Mouse (Mus musculus): ENCODE results near the gene Gm11060.

Gene Gm11060

GRCm38 (mm10) chr2:105117669-105118068, 25.9 kb downstream of the Gm11060 start:
- CTCF ChIA-PET = no interaction called here

- CTCF ChIA-PET = no interaction called here
Measured at GRCm38 (mm10) chr2:105122216-105122615, 30.4 kb downstream of the Gm11060 start.

GRCm38 (mm10) chr2:105122886-105123285, 31.1 kb downstream of the Gm11060 start:
- CTCF ChIA-PET = no interaction called here

- CTCF ChIA-PET = no interaction called here
Measured at GRCm38 (mm10) chr2:105123431-105123830, 31.6 kb downstream of the Gm11060 start.

DNA sequence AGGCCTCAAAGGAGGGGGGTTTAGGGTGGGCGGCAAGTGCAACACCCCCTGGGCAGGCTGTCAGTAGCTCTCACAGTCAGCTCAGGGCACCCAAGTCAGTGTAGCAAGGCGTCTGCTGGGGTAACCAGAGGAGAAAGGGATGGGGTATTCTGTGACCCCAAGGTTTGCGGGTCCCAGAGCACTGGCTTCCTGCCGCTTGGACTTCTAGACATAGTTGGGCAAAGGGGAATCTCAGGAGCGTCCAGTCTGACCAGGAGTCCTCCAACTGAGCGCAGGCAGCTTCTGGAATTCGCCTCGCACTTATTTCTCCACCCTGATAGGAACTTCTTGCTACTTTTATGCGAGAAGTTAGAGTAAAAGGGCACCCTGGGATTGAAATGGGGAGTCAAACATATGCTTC, 32.1 kb downstream of the Gm11060 start:
- CTCF ChIA-PET = no interaction called here

- CTCF ChIA-PET = no interaction called here
Measured at GRCm38 (mm10) chr2:105124391-105124790, 32.6 kb downstream of the Gm11060 start.

- CTCF ChIA-PET = no interaction called here
Measured at GRCm38 (mm10) chr2:105125205-105125604, 33.4 kb downstream of the Gm11060 start.

DNA sequence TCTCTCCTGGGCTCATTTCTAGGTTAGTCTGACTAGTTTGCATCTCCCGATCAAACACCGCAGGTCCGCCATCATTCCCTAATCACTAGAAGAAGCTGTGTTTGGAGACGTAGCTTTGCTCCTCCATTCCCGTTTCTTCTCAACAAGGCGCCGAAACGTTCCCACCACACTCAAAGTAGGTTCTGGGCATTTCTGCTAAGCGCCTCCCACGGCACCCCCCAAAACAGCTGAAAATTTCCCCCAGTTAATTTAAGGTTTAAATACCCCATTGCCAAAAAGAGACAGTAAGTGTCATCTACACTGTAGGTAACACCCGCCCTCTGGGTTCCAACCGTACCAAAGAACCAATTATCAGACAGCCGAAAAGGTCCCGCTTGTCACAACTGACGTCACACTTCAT, 33.8 kb downstream of the Gm11060 start:
- CTCF ChIA-PET = no interaction called here

DNA sequence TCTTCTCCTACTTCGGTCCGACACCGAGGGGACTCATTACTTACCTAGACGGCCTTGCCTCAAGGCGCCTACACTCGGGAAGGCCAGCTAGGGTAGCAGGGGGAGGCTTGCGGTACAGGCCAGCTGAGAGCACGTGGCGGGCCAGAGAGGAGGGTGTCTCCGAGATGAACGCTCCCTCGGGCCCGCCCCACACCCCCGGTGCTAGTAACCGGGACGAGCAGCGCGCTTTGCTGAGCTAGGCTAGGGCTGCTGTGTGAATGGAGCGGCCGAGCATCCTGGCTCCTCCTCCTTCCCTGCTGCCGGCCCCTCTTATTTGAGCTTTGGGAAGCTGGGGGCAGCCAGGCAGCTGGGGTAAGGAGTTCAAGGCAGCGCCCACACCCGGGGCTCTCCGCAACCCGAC, 34.5 kb downstream of the Gm11060 start, which contains the start of gene Wt1:
Wt1 (plus strand) TSS at position 251 of the 400 bp plus-strand sequence.
- CTCF ChIA-PET = no interaction called here

GRCm38 (mm10) chr2:105126691-105127530, 35.1 kb downstream of the Gm11060 start:
- CTCF ChIA-PET = no interaction called here

- CTCF ChIA-PET = no interaction called here
Measured at GRCm38 (mm10) chr2:105127531-105128480, 36.0 kb downstream of the Gm11060 start.

GRCm38 (mm10) chr2:105128564-105128963, 36.7 kb downstream of the Gm11060 start:
- CTCF ChIA-PET = no interaction called here

DNA sequence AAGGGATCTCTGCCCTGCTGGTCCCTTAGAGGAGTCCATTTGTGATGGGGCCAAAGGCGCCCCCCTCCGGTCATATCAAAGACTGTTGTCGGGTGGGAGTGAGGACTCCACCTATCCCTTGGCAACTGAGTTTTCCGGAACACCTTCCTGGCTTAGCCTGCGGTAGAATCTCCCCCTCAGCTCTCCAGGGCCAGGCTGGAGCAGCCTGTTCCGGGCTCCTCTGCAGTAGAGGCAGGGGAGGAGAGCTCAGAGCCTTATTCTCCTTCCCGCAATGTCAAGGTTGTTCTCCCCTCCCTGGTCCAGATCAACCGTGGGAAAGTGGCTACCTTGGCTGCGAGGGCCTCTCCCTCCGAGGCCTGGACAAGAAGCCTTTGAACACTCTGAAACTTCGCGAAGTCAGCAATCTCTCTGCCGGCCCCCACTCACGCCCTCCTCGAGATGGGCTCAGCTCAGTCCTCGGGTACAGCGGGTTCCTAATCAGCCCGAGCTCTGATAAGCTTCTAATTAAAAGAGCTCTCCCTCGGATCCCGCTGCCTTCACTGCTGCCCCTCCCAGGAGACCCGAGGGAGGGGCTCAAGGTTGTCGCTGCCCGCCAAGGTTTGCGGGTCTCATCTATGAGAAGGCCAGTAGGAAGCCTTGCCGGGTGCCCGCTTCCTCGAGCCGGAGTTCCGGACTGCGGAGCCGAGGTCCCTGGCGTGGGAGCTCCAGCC, 38.7 kb downstream of the Gm11060 start:
- CTCF ChIA-PET = no interaction called here

- CTCF ChIA-PET = no interaction called here
Measured at GRCm38 (mm10) chr2:105131061-105131810, 39.4 kb downstream of the Gm11060 start.

DNA sequence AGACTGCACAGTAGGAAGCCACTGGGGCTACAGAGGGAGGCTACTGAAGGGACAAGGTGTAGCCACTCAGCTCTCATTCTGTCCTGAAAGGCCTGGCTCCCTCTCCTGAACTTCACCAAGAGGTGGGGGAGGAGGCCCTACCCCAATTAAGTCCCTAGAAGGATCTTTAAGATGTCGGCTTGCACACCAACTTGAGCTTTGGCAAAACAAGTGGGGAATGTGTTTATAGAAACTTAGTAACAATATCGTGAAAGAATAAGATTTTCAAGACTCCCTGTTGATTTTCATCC, 39.9 kb downstream of the Gm11060 start:
- CTCF ChIA-PET = no interaction called here

DNA sequence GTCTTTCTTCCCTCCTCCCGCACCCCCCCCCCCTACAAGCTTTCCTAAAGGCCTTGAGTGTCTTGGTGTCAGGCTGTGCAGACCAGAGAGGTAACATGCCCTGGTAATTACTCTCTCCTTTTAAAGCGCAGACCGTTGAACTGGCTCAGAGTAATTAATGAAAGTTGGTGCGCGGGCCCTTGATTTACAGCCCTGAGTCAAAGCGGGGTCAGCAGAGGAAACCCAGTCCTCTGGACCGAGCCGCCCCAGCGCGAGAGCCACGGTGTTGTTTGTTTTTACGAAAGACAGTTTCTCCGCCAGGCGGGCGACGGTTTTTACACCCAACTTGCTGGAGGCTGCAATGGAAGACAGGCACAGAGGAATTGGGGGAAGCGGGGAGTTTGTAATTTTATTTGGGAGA, 40.5 kb downstream of the Gm11060 start:
- CTCF ChIA-PET = no interaction called here

DNA sequence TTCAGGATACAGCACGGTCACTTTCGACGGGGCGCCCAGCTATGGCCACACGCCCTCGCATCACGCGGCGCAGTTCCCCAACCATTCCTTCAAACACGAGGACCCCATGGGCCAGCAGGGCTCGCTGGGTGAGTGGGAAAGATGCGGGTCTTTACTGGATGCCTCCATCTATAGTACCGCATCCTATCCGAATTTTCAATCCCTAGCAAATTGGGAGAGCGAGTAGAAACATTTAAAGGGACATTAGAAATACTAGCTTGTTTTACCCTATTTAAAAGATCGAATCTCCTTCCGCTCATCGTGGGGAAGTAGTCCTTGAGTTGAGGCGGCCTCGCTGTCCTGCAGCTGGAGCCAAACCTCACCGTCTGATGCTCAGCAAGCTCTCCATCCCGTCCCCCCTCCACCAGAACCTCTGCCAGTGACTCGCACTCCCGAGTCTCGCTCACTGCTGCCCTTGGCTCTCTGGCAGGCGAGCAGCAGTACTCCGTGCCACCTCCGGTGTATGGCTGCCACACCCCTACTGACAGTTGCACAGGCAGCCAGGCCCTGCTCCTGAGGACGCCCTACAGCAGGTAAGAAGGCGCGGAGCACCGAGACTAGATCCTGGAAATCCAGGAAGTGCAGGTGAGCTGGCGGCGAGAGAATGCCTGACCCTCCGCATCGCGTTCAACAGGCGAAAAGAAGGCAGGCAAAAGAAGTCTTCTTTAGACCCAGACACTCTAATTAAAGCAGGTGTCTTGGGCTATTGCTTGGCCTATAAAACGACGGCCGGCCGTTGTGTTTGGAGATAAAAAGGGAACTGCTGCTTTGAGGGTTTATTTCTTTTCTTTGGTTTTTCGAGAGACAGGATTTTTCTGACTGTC, 41.3 kb downstream of the Gm11060 start:
- CTCF ChIA-PET = no interaction called here

GRCm38 (mm10) chr2:105134296-105134695, 42.5 kb downstream of the Gm11060 start:
- CTCF ChIA-PET = no interaction called here

DNA sequence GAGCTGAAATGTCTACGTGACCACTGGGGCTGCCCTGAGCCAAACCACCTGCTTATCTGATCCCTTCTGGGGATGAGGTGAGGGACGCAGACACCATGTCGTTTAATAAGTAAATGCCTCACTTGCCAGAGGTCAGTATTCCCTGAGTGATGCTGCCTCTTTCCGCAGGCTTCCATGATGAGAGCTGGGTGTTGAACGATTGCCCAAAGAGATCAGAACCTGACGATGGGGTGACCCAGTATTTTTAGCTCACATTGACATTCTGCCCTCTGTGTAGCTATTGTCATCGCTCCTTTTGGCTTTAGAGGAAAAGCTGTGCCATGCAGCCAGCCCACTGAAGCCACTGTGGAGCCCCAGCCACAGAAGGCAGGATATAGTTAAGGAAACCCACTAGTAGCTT, 47.7 kb downstream of the Gm11060 start:
- CTCF ChIA-PET = no interaction called here

DNA sequence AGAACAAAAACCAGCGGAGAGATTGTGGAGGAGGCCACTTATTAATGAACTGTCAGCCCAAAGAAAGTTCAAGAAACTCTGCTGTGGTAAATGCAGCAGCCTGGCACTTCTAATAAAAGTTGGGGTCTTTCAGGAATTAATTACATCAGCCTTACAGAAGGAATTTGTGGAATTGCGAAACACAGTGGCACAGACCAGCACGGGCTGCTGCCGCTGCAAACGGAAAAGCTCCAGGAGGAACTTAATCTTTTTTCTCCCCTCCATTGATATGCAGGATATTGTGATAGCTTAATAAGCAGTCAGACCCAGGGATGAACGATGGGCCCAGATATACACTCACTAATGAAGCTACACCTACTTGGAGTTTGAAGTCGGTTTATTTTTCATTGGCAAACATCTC, 49.6 kb downstream of the Gm11060 start:
- CTCF ChIA-PET = no interaction called here
